Mouse (Mus musculus) spleen, postnatal 14 days (tissue): ENCODE results near the gene Wdfy4.

Experiments used
- DNase-seq, 2 experiments: peaks; one replicate each; pipeline ENCODE4 v3.0.0; 2021 to 2022; ENCODE audit warnings: low spot score in 2 of 2

Wdfy4 gene

DNA sequence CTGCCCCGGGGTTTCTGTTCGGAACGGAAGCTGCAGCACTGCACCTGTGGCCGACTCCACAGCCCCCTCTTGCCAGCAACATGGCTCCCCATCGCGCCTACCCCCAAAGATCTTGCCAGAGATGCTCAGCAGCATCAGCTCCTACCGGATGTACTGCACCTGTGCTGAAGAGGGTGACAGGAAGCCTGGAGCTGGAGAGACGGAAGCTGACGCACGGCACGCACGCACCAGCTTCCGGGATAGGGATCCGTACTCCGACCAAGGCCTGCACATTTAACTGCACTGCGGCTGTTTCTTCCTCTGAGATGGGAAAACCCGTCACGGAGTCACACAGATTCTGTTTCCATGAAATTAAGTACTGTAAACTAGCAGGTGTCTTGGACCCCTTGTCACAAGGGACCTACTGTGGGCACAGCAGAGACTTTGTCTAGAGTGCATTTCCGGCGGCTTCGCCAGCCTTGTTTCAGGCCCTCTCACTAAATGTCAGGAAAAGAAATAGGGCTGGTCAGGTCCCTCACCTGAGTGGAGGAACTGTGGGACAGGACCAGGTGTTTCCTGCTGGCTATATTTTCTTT lies 4.6 kb upstream of the Wdfy4 start:
- no peak for DNase-seq

DNA sequence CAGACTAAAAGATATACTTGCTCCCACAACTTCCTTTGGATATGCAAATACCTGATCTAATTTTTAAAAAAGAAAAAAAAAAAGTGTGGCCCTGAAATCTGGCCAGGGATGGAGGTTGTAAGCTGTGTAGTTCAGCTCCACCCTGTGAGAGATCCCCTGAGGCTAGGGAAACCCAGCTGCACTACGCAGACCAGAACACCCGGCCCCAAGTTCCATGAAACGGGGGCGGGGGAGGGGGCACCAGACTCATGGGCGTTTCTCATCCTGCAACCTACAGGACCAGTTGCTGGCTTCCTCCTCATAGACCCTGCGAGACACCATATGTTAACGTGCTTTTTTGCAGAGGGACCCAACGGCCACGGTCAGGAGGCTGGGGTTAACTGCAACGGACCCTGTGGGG lies 3.9 kb upstream of the Wdfy4 start:
- no peak for DNase-seq

- DNase-seq = no peak
These were observed 1.9 kb upstream of the Wdfy4 start for GRCm38 (mm10) chr14:33187201-33187600.

DNA sequence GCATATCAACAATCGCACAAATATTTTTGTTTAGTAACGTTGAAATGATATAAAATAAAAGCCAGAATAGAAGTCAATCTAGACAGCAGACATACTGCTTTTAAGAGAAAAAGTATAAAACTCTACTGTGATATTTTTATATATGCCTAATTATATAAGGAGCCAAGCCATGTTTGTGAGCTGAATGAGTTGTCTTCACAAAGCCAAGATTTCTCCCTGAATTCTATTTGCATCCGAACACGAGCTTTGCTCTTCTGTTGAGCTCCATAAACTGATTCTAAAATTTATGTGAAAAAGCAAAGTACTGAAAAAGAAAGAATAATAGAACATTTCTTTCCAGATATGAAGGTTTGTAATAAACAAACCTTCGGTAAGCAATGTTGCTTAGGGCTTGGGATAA lies 5.2 kb downstream of the Wdfy4 start:
- DNase-seq = no peak

DNA sequence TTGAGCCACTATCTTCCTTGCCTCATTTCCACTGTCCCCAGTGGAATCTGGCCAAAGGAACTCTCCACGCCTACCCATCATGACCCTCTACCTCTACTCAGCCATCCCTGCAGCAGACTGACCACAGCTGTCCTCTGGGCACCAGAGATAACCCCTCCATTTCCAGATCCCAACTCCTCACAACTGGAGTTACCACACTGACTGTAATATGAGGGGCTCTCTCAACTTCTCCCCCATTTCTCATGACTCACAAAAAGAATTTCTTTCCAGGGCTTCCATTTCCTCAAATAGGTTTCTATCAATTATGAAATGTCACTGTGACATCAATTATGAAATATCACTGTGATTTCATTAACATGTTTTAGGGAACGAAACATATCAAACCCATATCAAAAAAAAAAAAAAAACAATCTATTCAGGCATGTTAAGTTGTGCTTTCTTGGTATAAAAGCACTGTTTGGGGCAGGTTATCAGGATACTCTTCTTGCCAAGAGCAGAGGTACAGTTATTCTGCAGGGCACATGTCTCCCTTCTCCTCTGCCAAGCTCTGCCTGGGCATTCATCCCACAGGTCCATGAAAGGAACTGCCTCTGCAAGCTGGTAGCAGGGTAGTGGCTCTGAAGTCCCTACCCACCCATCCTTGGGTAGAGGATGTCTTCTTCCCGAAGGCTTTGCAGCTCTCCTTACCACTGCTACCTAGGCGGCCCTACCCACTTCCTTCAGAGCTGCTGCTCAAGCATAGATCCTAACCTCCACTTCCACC lies 10.1 kb downstream of the Wdfy4 start:
- no peak for DNase-seq

GRCm38 (mm10) chr14:33171942-33172341 lies 13.4 kb downstream of the Wdfy4 start:
- no peak for DNase-seq

GRCm38 (mm10) chr14:33168750-33169149 lies 16.6 kb downstream of the Wdfy4 start:
- no peak for DNase-seq

DNA sequence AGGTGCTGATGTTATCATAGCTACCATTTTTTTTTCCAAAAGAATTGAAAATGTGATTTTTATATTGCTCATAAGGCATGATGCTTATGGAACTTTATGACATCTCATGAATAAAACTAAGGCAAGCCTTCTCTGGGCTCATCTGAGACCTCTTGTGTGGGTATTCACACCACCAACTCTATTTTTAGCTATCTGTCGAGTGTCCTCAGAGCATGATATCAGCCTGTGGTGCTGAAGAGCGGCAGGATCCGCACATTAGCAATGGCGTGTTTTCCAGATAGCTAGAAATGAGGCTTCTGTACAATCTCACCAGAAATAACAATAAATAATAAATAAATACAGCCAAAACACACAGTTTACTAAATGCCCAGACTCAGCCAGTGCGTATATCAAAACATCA lies 23.1 kb downstream of the Wdfy4 start:
- no peak for DNase-seq

DNA sequence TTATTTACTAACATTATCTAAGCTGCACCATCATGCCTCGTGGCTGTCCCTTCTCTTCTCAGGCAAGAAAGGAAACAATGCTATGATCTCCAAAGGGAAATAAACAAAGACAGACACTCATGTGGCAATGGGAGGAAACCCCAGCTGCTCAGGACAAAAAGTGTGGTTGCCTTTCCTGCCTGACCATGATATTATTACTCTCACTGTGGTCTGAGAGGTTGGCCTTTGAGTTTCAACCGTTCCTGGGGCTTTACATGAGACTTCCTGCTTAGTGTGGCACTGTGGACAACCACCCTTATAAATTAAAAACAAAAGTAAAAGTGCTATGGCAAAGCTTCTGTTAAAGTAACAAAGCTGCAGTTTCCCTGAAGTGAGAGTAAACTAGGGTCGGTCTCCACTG lies 27.0 kb downstream of the Wdfy4 start:
- DNase-seq = no peak

DNA sequence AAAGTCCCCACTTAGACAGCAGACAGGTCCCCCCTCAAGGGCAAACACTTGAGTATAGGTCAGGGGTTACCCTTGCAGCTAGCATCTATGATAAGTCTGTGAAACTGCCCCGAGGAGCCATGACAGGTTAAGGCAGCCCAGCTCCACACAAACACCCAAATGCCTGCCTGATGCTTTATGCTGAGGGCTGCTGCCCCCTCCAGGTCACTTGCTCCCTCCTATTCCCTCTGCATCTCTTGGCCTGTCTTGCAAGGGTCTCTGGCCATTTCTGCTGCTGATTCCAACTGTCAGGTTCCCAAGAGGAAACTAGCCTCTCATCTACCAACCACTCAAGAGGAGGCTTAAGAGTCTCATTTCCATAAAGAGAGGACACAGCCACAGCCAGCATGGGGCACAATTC lies 32.4 kb downstream of the Wdfy4 start:
- no peak for DNase-seq

- peak in 1 of 2 experiments; percentile 30 for DNase-seq
These were observed 39.0 kb downstream of the Wdfy4 start for GRCm38 (mm10) chr14:33146287-33146686.

DNA sequence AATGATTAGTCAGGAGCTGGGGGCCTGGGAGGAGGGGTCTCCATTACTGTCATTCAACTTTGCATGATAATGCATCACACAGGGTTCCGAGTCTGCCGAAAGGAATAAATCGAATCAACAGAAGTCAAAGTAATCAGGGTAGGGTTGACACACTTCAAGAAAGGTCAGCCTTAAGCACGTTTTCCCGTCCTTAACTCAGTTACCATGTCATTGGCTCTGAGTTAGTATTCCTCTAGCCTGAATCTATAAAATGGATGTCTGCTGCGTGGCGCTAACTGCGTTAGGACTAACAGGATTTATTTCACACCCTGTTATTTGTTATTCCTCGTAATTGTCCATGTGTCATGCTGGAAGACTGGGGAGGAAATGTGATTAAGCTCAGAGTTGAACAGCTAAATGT lies 48.5 kb downstream of the Wdfy4 start:
- no peak for DNase-seq

DNA sequence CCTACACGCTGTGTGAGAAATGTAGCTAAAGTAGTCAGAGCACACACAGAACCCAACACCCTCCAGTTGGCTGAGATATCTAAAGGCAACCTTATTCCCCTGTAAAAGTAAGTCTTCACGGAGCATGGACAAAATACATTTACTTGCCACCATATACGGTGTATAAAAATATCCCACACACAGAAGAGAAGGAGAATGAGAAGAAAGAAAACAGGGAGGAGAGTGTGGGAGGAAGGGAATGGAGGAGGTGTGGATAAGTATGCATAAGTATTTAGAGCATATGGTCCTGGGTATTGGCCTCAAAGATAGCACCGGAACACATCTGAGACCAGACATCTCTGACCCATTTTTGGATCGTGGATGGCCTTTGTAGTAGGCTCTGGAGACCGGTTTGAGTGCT lies 50.1 kb downstream of the Wdfy4 start:
- no peak for DNase-seq

DNA sequence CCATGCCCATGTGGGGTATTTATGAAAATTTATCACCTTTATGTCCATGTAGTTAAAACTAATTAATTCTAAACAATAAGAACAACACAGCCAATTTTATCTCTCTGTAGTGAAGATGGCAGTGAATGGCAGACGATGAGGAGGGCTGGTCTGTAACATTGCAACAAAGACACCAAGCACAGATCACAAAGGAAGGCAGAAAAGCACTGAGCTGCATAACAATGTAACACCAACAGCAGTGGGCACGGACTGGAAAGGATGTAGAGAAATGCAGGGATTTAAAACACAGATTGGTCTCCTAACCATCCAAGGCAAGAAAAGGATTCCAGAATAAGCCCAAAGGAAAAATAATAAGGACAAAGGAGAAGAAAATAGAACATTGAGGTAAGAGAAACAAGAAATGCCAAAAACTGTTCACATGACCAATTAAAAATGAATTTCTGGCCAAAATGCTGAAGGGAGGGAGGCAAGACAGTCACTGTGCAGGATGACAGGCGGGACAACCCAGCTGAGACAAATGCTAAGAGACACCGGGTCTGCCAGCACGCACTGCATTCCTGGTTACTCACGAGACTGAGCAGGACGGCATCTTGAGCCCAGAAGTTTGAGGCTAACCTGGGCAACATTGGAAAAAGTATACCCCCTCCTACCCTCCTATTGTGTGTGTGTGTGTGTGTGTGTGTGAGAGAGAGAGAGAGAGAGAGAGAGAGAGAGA lies 54.1 kb downstream of the Wdfy4 start:
- DNase-seq = no peak

DNA sequence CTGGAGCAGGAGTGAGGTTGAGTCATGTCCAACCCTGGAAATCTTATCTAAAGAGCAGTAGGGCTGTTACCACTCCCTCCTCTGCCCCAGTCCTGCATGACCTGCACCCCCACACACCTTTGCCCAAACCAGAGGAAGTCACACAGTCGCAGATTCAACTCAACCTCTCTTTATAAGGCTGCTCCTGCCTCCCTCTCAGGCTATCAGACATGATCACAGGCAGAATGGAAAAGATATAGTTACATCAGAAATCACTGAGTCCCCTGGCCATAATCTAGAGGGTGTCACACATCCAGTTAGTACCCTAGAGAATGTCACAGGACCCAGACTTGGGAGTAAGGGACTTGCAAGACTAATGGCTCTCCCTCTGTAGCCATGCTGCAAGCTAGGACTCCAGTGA lies 68.7 kb downstream of the Wdfy4 start:
- DNase-seq = no peak

GRCm38 (mm10) chr14:33104809-33105208 lies 80.5 kb downstream of the Wdfy4 start:
- DNase-seq = no peak

- no peak for DNase-seq
These were observed 83.7 kb downstream of the Wdfy4 start for GRCm38 (mm10) chr14:33101609-33102008.

GRCm38 (mm10) chr14:33099926-33100325 lies 85.4 kb downstream of the Wdfy4 start:
- DNase-seq = no peak

DNA sequence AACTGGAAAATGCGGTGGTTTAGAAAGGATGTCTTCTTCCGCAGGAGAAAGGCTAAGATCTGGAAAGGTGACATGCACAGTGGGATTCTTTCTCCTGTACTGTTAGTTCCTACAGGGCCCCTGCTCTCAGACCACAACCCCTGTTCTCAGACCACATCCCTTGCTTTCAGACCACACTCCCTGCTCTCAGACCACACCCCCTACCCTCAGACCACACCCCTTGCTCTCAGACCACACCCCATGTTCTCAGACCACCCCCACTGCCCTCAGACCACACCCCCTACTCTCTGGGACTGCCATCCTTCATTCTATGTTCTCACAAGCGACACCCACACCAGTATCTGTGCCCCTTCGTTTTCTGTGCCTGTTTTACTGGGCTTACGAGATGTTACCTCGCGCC lies 86.2 kb downstream of the Wdfy4 start:
- no peak for DNase-seq

GRCm38 (mm10) chr14:33096462-33096861 lies 88.8 kb downstream of the Wdfy4 start:
- no peak for DNase-seq

- no peak for DNase-seq
These were observed 102.0 kb downstream of the Wdfy4 start for GRCm38 (mm10) chr14:33083326-33083725.

GRCm38 (mm10) chr14:33082301-33082700 lies 103.0 kb downstream of the Wdfy4 start:
- no peak for DNase-seq

GRCm38 (mm10) chr14:33081370-33081860 lies 103.9 kb downstream of the Wdfy4 start:
- DNase-seq = no peak
